Mouse (Mus musculus) liver, embryonic 14.5 days (tissue): ENCODE measurements around the gene Lce3f. TPM values are rescaled to one million over a fixed set of nuclear protein-coding genes. Genes with fewer than 3 reads are reported as not detected.

Experiments
- ATAC-seq: fragments of 200-750 bp; cut with Nextera tagmentation; 2 replicates; pipeline ENCODE4 v1.8.0; 2017; ENCODE audit warnings: moderate number of reproducible peaks, mild to moderate bottlenecking, moderate library complexity; ENCODE audit not compliant: insufficient read depth
- DNase-seq, 3 experiments: peaks; one replicate each; pipeline ENCODE4 v3.0.0-alpha.2; 2012 to 2013; ENCODE audit warnings: low read depth in 3 of 3, low spot score in 3 of 3
- H3K27ac ChIP-seq: fragments of 300-500 bp; sonication (generic); 2 replicates; pipeline ENCODE4 v1.5.1; 2014; ENCODE audit warnings: moderate library complexity, mild to moderate bottlenecking, control low read depth, inconsistent platforms
- H3K27me3 ChIP-seq: fragments of 300-500 bp; sonication (generic); 2 replicates; pipeline ENCODE4 v1.6.1; 2014; ENCODE audit warnings: mild to moderate bottlenecking, low read length, moderate library complexity; ENCODE audit not compliant: control insufficient read depth, insufficient read depth
- H3K36me3 ChIP-seq: fragments of 300-500 bp; sonication (generic); replicated peaks from 2 replicates; pipeline ENCODE4 v1.6.1; 2014; ENCODE audit warnings: low read depth; ENCODE audit not compliant: control insufficient read depth, insufficient read depth
- H3K4me1 ChIP-seq, 2 experiments: fragments of 200-500 bp in 1 of 2; fragments of 300-500 bp in 1 of 2; sonication (generic) in 1 of 2; replicated peaks; 2 replicates each; pipeline ENCODE4 v1.6.1; 2012 to 2014; ENCODE audit warnings: antibody characterized with exemption in 1 of 2, inconsistent platforms in 1 of 2, low read length in 1 of 2; ENCODE audit not compliant: control insufficient read depth in 2 of 2, insufficient read depth in 2 of 2
- H3K4me2 ChIP-seq: fragments of 300-500 bp; sonication (generic); 2 replicates; pipeline ENCODE4 v1.6.1; 2014; ENCODE audit warnings: low read depth, mild to moderate bottlenecking, control low read depth, moderate library complexity
- H3K4me3 ChIP-seq, 2 experiments: fragments of 200-500 bp in 1 of 2; fragments of 300-500 bp in 1 of 2; sonication (generic) in 1 of 2; 2 replicates each; pipeline ENCODE4 v1.5.1; 2012 to 2014; ENCODE audit warnings: low read depth in 2 of 2, low read length in 2 of 2, mild to moderate bottlenecking in 2 of 2, control low read depth in 1 of 2, inconsistent platforms in 1 of 2, moderate library complexity in 1 of 2; ENCODE audit not compliant: insufficient read depth in 1 of 2
- H3K9ac ChIP-seq: fragments of 300-500 bp; sonication (generic); replicated peaks from 2 replicates; pipeline ENCODE4 v1.6.1; 2014; ENCODE audit warnings: mild to moderate bottlenecking, control low read depth, moderate library complexity
- H3K9me3 ChIP-seq: fragments of 300-500 bp; sonication (generic); 2 replicates; pipeline ENCODE4 v1.6.1; 2016; ENCODE audit warnings: low read length, mixed read lengths; ENCODE audit not compliant: control insufficient read depth
- CTCF ChIP-seq: IDR thresholded peaks from 2 replicates; pipeline ENCODE4 v1.5.1; 2016; ENCODE audit warnings: antibody characterized with exemption, low read depth, control low read depth
- EP300 ChIP-seq: IDR thresholded peaks from 2 replicates; pipeline ENCODE4 v1.6.1; 2016; ENCODE audit warnings: antibody characterized with exemption, low read depth
- WGBS: fragments of 180-500 bp; shearing (Covaris S2); extraction: QIAGEN DNeasy Blood & Tissue Kit; methylation state at CpG from one replicate; pipeline ENCODE4 v1.1.7; 2014; ENCODE audit not compliant: insufficient replicate concordance; 5-methylcytosine and 5-hydroxymethylcytosine counted together
- polyA plus RNA-seq, 2 experiments: library from polyadenylated mRNA; depleted of rRNA in 1 of 2; stranded (reverse) in 1 of 2; unstranded in 1 of 2; fragments of >200 nt; fragmentation: Nextera tagmentation in 1 of 2; extraction: Ambion mirVana in 1 of 2; gene quantifications; 2 replicates each; pipeline versions ENCODE4 v1.2.1 to v1.2.3; 2012 to 2014

Gene Lce3f
- not detected in 2 replicates for polyA plus RNA-seq (2012; rRNA removed)
- not detected in 2 replicates for polyA plus RNA-seq (2014; fragmentation: Nextera tagmentation; extraction: Ambion mirVana)

GRCm38 (mm10) chr3:92991926-92992325 lies at the start of gene Lce3f:
Gene Lce3f, plus strand, starts transcription at chr3:92992226.
- DNase-seq, result no peak
- no peaks in the 10 kb centered on the region for H3K36me3 ChIP-seq
- no peak for ATAC-seq
- no peak within 1 kb of the TSS for H3K4me3 ChIP-seq
- H3K27ac ChIP-seq, result no peak within 1 kb of the TSS
- TF ChIP-seq EP300, result no peak
- TF ChIP-seq CTCF, result no peak
- no peaks in the 10 kb centered on the region for H3K4me1 ChIP-seq
- no peaks in the 10 kb centered on the region for H3K27me3 ChIP-seq
- no peak within 1 kb of the TSS for H3K9ac ChIP-seq
- no peaks in the 10 kb centered on the region for H3K9me3 ChIP-seq
- H3K4me2 ChIP-seq, result no peak within 1 kb of the TSS

- ATAC-seq (no peak), DNase-seq (no peak)
- Histone ChIP-seq H3K9me3 (no peaks in the 10 kb centered on the region), H3K27ac (no peak within 1 kb of the TSS), H3K4me1 (no peaks in the 10 kb centered on the region), H3K4me2 (no peak within 1 kb of the TSS), H3K36me3 (no peaks in the 10 kb centered on the region), H3K4me3 (no peak within 1 kb of the TSS), H3K9ac (no peak within 1 kb of the TSS), H3K27me3 (no peaks in the 10 kb centered on the region)
- 50% methylated on average over 1 of the region's 1 CpGs for WGBS
- TF ChIP-seq EP300 (no peak), CTCF (no peak)
These were observed 47.8 kb upstream of the Lce3f start, which contains the start of gene Lce3c for GRCm38 (mm10) chr3:92944186-92944585. Gene Lce3c, plus strand, starts transcription at chr3:92944486.

- Histone ChIP-seq H3K27ac (no peak within 1 kb of the TSS), H3K9me3 (no peaks in the 10 kb centered on the region), H3K9ac (no peak within 1 kb of the TSS), H3K4me2 (no peak within 1 kb of the TSS), H3K36me3 (no peaks in the 10 kb centered on the region), H3K4me3 (no peak within 1 kb of the TSS), H3K27me3 (no peaks in the 10 kb centered on the region), H3K4me1 (no peaks in the 10 kb centered on the region)
- no peak for TF ChIP-seq EP300
- TF ChIP-seq CTCF, result no peak
- DNase-seq (no peak), ATAC-seq (no peak)
- WGBS, result 64% methylated on average over 1 of the region's 1 CpGs
These were observed 34.9 kb upstream of the Lce3f start, which contains the start of gene Lce3d for GRCm38 (mm10) chr3:92957090-92957489. Gene Lce3d, plus strand, starts transcription at chr3:92957390.

GRCm38 (mm10) chr3:92966761-92967160 lies 25.3 kb upstream of the Lce3f start, which contains the start of gene Lce3e:
Gene Lce3e, plus strand, starts transcription at chr3:92967061.
- no peak for TF ChIP-seq EP300
- TF ChIP-seq CTCF, result no peak
- no peaks in the 10 kb centered on the region for H3K36me3 ChIP-seq
- 76% methylated on average over 2 of the region's 2 CpGs for WGBS
- no peaks in the 10 kb centered on the region for H3K4me1 ChIP-seq
- ATAC-seq, result no peak
- DNase-seq, result no peak
- no peaks in the 10 kb centered on the region for H3K9me3 ChIP-seq
- no peak within 1 kb of the TSS for H3K4me3 ChIP-seq
- H3K9ac ChIP-seq, result no peak within 1 kb of the TSS
- H3K27me3 ChIP-seq, result no peaks in the 10 kb centered on the region
- H3K4me2 ChIP-seq, result no peak within 1 kb of the TSS
- no peak within 1 kb of the TSS for H3K27ac ChIP-seq

- 53% methylated on average over 2 of the region's 2 CpGs for WGBS
- DNase-seq (no peak), ATAC-seq (no peak)
- Histone ChIP-seq H3K27ac (no peak overlapping the region), H3K4me2 (no peak overlapping the region), H3K9ac (no peak overlapping the region), H3K4me3 (no peak overlapping the region), H3K36me3 (no peaks in the 10 kb centered on the region), H3K27me3 (no peaks in the 10 kb centered on the region), H3K4me1 (no peaks in the 10 kb centered on the region), H3K9me3 (no peaks in the 10 kb centered on the region)
- no peak for TF ChIP-seq EP300
- no peak for TF ChIP-seq CTCF
These were observed 13.5 kb upstream of the Lce3f start for GRCm38 (mm10) chr3:92978484-92978883.
